Mouse (Mus musculus): ENCODE measurements around the gene Gm732. TPM values are rescaled to one million over a fixed set of nuclear protein-coding genes. Genes with fewer than 3 reads are reported as not detected.

Gene Gm732
- polyA plus RNA-seq (2012; rRNA removed): not detected in 2 replicates

GRCm38 (mm10) chrX:107948365-107948764 is at the start of gene Gm732:
Gene Gm732, minus strand, starts transcription at chrX:107948465.

Other genes with a start within 250 kb of the Gm732 start
- 0.02 TPM in 1 of 2 replicates, not detected in the other for gene Tent5d, start 155.9 kb downstream of the Gm732 start, polyA plus RNA-seq (2012; rRNA removed)
- 4.3 and 4.4 TPM in 2 replicates for gene 2610002M06Rik, start 132.1 kb downstream of the Gm732 start, polyA plus RNA-seq (2012; rRNA removed)

Data from liver, embryonic 18 days (tissue).